Mouse (Mus musculus) retina, adult 2 months (tissue): ENCODE results near the gene Srsf2.
"Not testable (repeated sequence)": the region's sequence is repeated elsewhere in the genome, so short reads cannot be mapped to it uniquely, and the experiment has no call there.

Source experiments
- DNase-seq: peaks from one replicate; pipeline ENCODE4 v3.0.0-alpha.2; 2012; ENCODE audit warnings: low read depth, low spot score

Srsf2 gene

GRCm38 (mm10) chr11:116853512-116853928 is 626 bp upstream of the Srsf2 start:
- DNase-seq = peak; percentile 86

GRCm38 (mm10) chr11:116852291-116852890 is 503 bp downstream of the Srsf2 start, which contains the start of gene Mfsd11:
Gene Mfsd11 (plus strand): TSS chr11:116852440.
- no peak for DNase-seq

GRCm38 (mm10) chr11:116851576-116852290 is 1.2 kb downstream of the Srsf2 start:
- DNase-seq = no peak

- no peak for DNase-seq
Observed at GRCm38 (mm10) chr11:116850833-116851477, 1.9 kb downstream of the Srsf2 start.

- DNase-seq = no peak
Observed at GRCm38 (mm10) chr11:116850085-116850484, 2.8 kb downstream of the Srsf2 start.

GRCm38 (mm10) chr11:116849587-116849986 is 3.3 kb downstream of the Srsf2 start:
- no peak for DNase-seq

GRCm38 (mm10) chr11:116848877-116849178 is 4.1 kb downstream of the Srsf2 start:
- DNase-seq = not testable (repeated sequence)

- no peak for DNase-seq
Observed at GRCm38 (mm10) chr11:116848086-116848876, 4.6 kb downstream of the Srsf2 start.

- DNase-seq = no peak
Observed at GRCm38 (mm10) chr11:116847187-116848085, 5.5 kb downstream of the Srsf2 start.

- no peak for DNase-seq
Observed at GRCm38 (mm10) chr11:116846593-116847181, 6.2 kb downstream of the Srsf2 start.

GRCm38 (mm10) chr11:116843261-116844233 is 9.3 kb downstream of the Srsf2 start, which contains the start of the genes Mettl23 and Jmjd6:
Gene Mettl23 (plus strand): TSS chr11:116843278.
Gene Jmjd6 (minus strand): TSS chr11:116843449.
- DNase-seq = peak; percentile 95

- no peak for DNase-seq
Observed at GRCm38 (mm10) chr11:116842531-116843260, 10.2 kb downstream of the Srsf2 start.

- DNase-seq = no peak
Observed at GRCm38 (mm10) chr11:116840748-116841147, 12.1 kb downstream of the Srsf2 start.

GRCm38 (mm10) chr11:116839601-116840000 is 13.3 kb downstream of the Srsf2 start:
- DNase-seq = no peak

GRCm38 (mm10) chr11:116838936-116839335 is 14.0 kb downstream of the Srsf2 start:
- no peak for DNase-seq

GRCm38 (mm10) chr11:116837441-116837840 is 15.5 kb downstream of the Srsf2 start:
- no peak for DNase-seq

GRCm38 (mm10) chr11:116836283-116836682 is 16.6 kb downstream of the Srsf2 start:
- no peak for DNase-seq

- no peak for DNase-seq
Observed at GRCm38 (mm10) chr11:116834954-116835353, 17.9 kb downstream of the Srsf2 start.
